Mouse (Mus musculus) ES-Bruce4 (cell line): ENCODE data around the gene A930018P22Rik. TPM values are rescaled to one million over a fixed set of nuclear protein-coding genes. Genes with fewer than 3 reads are reported as not detected.
"Not testable (repeated sequence)": the region's sequence is repeated elsewhere in the genome, so short reads cannot be mapped to it uniquely, and the experiment has no call there.

Source experiments
- H3K27ac ChIP-seq: 2 replicates; pipeline ENCODE4 v1.5.1; 2012; ENCODE audit warnings: low read length, inconsistent platforms; ENCODE audit not compliant: insufficient read depth
- H3K27me3 ChIP-seq: 2 replicates; pipeline ENCODE4 v1.6.1; 2012; ENCODE audit warnings: mild to moderate bottlenecking, low read length, inconsistent platforms; ENCODE audit not compliant: control insufficient read depth, poor library complexity, insufficient read depth, severe bottlenecking
- H3K36me3 ChIP-seq: 2 replicates; pipeline ENCODE4 v1.6.1; 2012; ENCODE audit warnings: inconsistent platforms, mild to moderate bottlenecking, low read length, moderate library complexity; ENCODE audit not compliant: control insufficient read depth, poor library complexity, insufficient read depth, severe bottlenecking
- H3K4me1 ChIP-seq: one replicate; pipeline ENCODE4 v1.8.1; 2011; ENCODE audit warnings: low read length; ENCODE audit not compliant: control insufficient read depth, insufficient read depth
- H3K4me3 ChIP-seq: 2 replicates; pipeline ENCODE4 v1.5.1; 2011; ENCODE audit warnings: low read depth, mild to moderate bottlenecking, low read length
- H3K9ac ChIP-seq: 2 replicates; pipeline ENCODE4 v1.6.1; 2012; ENCODE audit warnings: low read depth, mild to moderate bottlenecking, inconsistent platforms; ENCODE audit not compliant: poor library complexity, severe bottlenecking
- H3K9me3 ChIP-seq: replicated peaks from 2 replicates; pipeline ENCODE4 v1.6.1; 2012; ENCODE audit warnings: mild to moderate bottlenecking, low read length, inconsistent platforms; ENCODE audit not compliant: control insufficient read depth, poor library complexity, insufficient read depth, severe bottlenecking
- CTCF ChIP-seq: IDR thresholded peaks from one replicate; pipeline ENCODE4 v1.8.1; 2011; ENCODE audit warnings: low read depth, low read length
- EP300 ChIP-seq: IDR thresholded peaks from 2 replicates; pipeline ENCODE4 v1.6.1; 2011; ENCODE audit warnings: low read depth, low read length; ENCODE audit not compliant: insufficient read depth
- POLR2A ChIP-seq: IDR thresholded peaks from one replicate; pipeline ENCODE4 v1.8.1; 2011; ENCODE audit warnings: low read length; ENCODE audit not compliant: insufficient read depth
- polyA plus RNA-seq: library from polyadenylated mRNA; stranded (reverse); fragments of >200 nt; gene quantifications from 2 replicates; pipeline ENCODE4 v1.2.4, GENCODE M21; 2011; ENCODE audit warnings: low read depth; ENCODE audit not compliant: missing spikeins, insufficient read depth, insufficient read length

A930018P22Rik gene
- polyA plus RNA-seq, 1 experiment, result not detected

DNA sequence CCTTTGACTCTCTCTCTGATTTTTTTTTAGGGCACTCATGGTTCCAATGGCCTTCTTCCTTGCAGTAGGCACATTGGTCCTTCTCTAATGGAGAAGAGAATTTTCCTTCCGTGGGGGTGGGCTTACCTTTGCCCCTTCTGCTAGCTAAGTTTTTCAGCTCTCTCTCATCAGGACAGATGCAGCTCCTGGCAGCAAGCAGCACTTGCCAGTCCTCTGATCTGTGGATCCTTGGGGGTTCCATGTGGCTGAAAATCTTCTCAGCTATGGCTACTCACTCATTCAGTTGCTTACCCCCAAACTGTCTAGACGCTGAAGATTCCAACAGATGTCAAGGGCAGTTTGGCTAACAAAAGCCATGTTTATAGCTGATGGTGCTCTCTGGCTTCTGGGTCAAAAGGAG, 29.3 kb upstream of the A930018P22Rik start:
- Histone ChIP-seq H3K4me3 (no peak overlapping the region), H3K4me1 (no peaks in the 10 kb centered on the region), H3K36me3 (no peaks in the 10 kb centered on the region), H3K27me3 (no peaks in the 10 kb centered on the region), H3K9ac (no peak overlapping the region), H3K9me3 (peaks cover 9% of the 10 kb centered on the region), H3K27ac (no peak overlapping the region)
- TF ChIP-seq POLR2A (no peak), EP300 (no peak), CTCF (no peak)

DNA sequence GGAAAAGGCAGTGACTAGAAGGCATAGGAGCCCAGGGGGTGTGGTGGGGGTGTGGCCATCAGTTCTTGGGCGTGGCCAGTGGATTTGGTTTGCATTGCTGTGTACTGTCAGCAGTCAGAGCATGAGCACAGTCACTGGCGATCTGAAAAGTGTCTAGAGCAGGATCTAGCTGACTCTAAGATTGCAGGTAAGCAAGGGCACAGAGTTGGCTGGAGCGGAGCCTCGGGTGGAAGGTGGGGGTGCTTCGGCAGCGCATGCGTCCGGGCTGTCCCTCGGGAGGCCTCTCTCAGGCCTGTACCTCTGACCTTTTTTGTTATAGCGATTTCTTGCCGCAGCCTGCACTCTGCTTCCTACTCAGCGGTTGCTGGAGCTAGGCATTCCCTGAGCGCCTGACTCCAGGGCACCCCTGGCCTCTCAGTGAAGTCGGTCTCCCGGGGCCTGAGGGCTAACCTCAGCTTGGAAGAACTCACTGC, 26.8 kb upstream of the A930018P22Rik start, which contains the start of gene Cd59a:
Gene Cd59a, plus strand, starts transcription at position 61 of the 473 bp plus-strand sequence.
- Histone ChIP-seq H3K9me3 (peaks cover 9% of the 10 kb centered on the region), H3K4me3 (peak within 1 kb of the TSS; percentile 25; the same call in 1 of the 2 replicates), H3K27me3 (no peaks in the 10 kb centered on the region), H3K9ac (no peak within 1 kb of the TSS), H3K36me3 (no peaks in the 10 kb centered on the region), H3K4me1 (peaks cover 2% of the 10 kb centered on the region), H3K27ac (no peak within 1 kb of the TSS)
- TF ChIP-seq CTCF (no peak), EP300 (no peak), POLR2A (no peak)

DNA sequence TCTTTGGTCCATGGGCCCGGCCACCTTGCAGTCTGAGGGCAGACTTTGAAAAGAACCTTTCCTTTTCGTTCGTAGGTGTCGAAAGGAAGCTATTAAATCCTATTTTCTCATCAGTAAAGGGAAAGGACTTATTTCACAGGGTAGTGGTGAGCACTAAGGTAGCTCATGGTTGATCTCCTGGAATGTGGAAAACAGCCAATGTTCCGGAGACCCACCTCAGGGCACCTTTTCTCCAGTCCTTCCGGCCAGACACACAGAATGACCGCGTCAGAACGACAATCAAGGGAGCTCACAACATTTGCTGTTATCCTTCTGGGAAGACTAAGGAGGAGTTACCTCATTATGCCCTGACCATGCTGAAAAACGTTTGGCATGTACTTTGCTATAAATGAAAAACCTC, 26.3 kb upstream of the A930018P22Rik start:
- peaks cover 2% of the 10 kb centered on the region for H3K4me1 ChIP-seq
- TF ChIP-seq CTCF, result no peak
- TF ChIP-seq POLR2A, result no peak
- TF ChIP-seq EP300, result no peak

DNA sequence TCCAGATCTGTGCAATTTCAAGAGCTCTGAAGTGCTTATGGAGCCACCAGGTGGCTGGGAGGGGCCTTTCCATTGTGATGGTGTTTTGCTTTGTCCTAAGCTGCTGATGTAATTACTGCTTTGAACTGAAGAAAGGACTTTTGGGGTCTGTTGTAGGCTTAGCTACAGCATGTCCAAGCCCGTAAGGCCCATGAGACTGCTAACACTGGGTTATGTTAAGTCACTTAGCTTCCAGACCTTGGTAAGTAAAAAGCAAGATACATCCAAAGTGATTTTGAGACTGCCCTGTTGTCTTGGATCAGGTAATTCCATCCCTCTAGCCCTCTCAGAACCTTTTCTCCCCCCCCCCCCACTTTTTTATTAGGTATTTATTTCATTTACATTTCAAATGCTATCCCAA, 25.8 kb upstream of the A930018P22Rik start:
- H3K36me3 ChIP-seq, H3K27me3 ChIP-seq, H3K9me3 ChIP-seq, H3K27ac ChIP-seq, H3K4me1 ChIP-seq, H3K4me3 ChIP-seq, H3K9ac ChIP-seq: not testable (repeated sequence)

More for the DNA sequence above, 26.3 kb upstream of the A930018P22Rik start:
- Histone ChIP-seq H3K4me3 (0 out of 2 replicates have a peak overlapping the region, but pooled peaks have one; percentile 25), H3K27ac (no peak overlapping the region), H3K9ac (no peak overlapping the region), H3K36me3 (no peaks in the 10 kb centered on the region), H3K27me3 (no peaks in the 10 kb centered on the region), H3K9me3 (peaks cover 9% of the 10 kb centered on the region)

DNA sequence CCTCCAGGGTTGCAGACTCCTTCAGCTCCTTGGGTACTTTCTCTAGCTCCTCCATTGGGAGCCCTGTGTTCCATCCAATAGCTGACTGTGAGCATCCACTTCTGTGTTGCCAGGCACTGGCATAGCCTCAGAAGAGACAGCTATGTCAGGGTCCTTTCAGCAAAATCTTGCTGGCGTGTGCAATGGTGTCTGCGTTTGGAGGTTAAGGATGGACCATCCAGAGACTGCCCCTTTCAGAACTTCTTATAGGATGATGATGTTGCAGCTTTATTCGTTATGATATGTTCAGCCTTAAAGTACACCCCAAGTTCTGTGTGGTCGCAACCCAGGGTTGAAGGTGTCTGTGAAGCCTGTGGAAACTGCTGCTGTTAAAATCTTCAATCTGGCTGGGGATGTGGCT, 25.2 kb upstream of the A930018P22Rik start:
- not testable (repeated sequence) for H3K4me1 ChIP-seq, H3K27me3 ChIP-seq, H3K36me3 ChIP-seq, H3K27ac ChIP-seq, H3K4me3 ChIP-seq, H3K9ac ChIP-seq, H3K9me3 ChIP-seq

DNA sequence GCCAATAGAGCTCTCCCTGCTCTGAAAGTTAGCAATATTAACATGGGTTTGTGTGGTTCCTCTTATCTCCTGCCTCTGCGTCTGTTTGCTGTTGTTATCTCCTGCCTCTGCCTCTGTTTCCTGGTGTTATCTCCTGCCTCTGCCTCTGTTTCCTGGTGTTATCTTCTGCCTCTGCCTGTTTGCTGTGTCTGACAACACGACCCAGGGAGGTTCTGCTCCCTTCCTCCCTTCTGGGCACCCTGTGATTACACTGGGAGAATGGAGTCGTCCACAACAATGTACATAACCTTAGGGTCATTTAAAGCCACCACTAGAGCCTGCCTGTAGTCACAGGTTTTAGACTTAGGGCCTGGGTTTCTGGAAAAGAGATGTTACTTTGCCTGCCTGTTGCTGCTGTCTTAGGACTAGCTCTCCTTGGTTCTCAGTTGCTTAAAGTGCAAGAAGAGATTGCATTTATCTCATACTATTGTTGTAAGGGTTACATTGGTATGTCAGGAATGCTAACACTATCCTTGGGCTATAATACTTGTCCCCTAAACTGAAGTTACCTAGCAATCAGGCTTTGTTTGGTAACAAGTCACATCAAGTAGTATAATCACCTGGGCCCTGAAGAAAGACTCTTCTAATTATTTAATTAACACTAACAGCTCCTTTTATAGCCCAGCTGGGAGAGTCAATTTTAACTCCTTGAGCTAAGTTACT, 23.9 kb upstream of the A930018P22Rik start:
- H3K4me3 ChIP-seq, result no peak overlapping the region
- H3K27ac ChIP-seq, result peak overlapping the region; percentile 70; the same call in 1 of the 2 replicates
- no peaks in the 10 kb centered on the region for H3K27me3 ChIP-seq
- no peaks in the 10 kb centered on the region for H3K9me3 ChIP-seq
- TF ChIP-seq POLR2A (no peak), CTCF (no peak), EP300 (no peak)
- H3K9ac ChIP-seq, result no peak overlapping the region
- peaks cover 2% of the 10 kb centered on the region for H3K4me1 ChIP-seq
- H3K36me3 ChIP-seq, result no peaks in the 10 kb centered on the region
